Mouse (Mus musculus) liver, adult 2 months (tissue): ENCODE results near the gene Gabarapl1. TPM values are rescaled to one million over a fixed set of nuclear protein-coding genes. Genes with fewer than 3 reads are reported as not detected.

ENCODE experiments used
- DNase-seq: peaks from one replicate; pipeline ENCODE4 v3.0.0-alpha.2; 2011; ENCODE audit warnings: low read depth, low spot score; ENCODE audit errors: extremely low read depth
- H3K27ac ChIP-seq: fragments of 200-500 bp; replicated peaks from 2 replicates; pipeline ENCODE4 v1.5.1; 2012; ENCODE audit warnings: low read depth, mild to moderate bottlenecking, control low read depth, inconsistent platforms, low read length; ENCODE audit not compliant: insufficient read depth
- H3K27me3 ChIP-seq: fragments of 200-500 bp; 2 replicates; pipeline ENCODE4 v1.6.1; 2012; ENCODE audit warnings: mild to moderate bottlenecking, moderate library complexity, low read length, inconsistent platforms; ENCODE audit not compliant: control insufficient read depth, insufficient read depth
- H3K36me3 ChIP-seq: fragments of 200-500 bp; 2 replicates; pipeline ENCODE4 v1.6.1; 2012; ENCODE audit warnings: low read length, inconsistent platforms; ENCODE audit not compliant: control insufficient read depth, insufficient read depth
- H3K4me1 ChIP-seq: fragments of 200-500 bp; 2 replicates; pipeline ENCODE4 v1.6.1; 2011; ENCODE audit warnings: low read length; ENCODE audit not compliant: control insufficient read depth, insufficient read depth
- H3K4me3 ChIP-seq: fragments of 200-500 bp; 2 replicates; pipeline ENCODE4 v1.5.1; 2011; ENCODE audit warnings: low read depth, mild to moderate bottlenecking, control low read depth, low read length, moderate library complexity; ENCODE audit not compliant: insufficient read depth
- H3K79me2 ChIP-seq: fragments of 200-500 bp; 2 replicates; pipeline ENCODE4 v1.6.1; 2012; ENCODE audit warnings: inconsistent platforms, mild to moderate bottlenecking, low read length, moderate library complexity; ENCODE audit not compliant: control insufficient read depth, insufficient read depth
- H3K9ac ChIP-seq: fragments of 200-500 bp; 2 replicates; pipeline ENCODE4 v1.6.1; 2012; ENCODE audit warnings: low read depth, mild to moderate bottlenecking, control low read depth, inconsistent platforms, low read length
- CTCF ChIP-seq: fragments of 200-500 bp; IDR thresholded peaks from 2 replicates; pipeline ENCODE4 v1.5.1; 2011; ENCODE audit warnings: low read depth, low read length, control low read depth
- POLR2A ChIP-seq: fragments of 200-500 bp; IDR thresholded peaks from 2 replicates; pipeline ENCODE4 v1.6.1; 2011; ENCODE audit warnings: low read length, control low read depth; ENCODE audit not compliant: insufficient read depth; ENCODE audit errors: extremely low read depth
- WGBS: fragments of 180-500 bp; shearing (Covaris S2); methylation state at CpG from one replicate; pipeline ENCODE4 v1.1.7; 2018; 5-methylcytosine and 5-hydroxymethylcytosine counted together
- polyA plus RNA-seq: library from polyadenylated mRNA; depleted of rRNA; stranded (reverse); fragments of >200 nt; gene quantifications from 2 replicates; pipeline ENCODE4 v1.2.3, GENCODE M21; 2012; rRNA removed
- total RNA-seq: library from RNA; depleted of rRNA; stranded (reverse); fragments of >200 nt; gene quantifications from 2 replicates; pipeline ENCODE4 v1.2.3, GENCODE M21; 2014; rRNA removed

Gene Gabarapl1
- total and polyA plus RNA-seq, 2 experiments, result 321 to 355 TPM

- H3K4me3 ChIP-seq, result no peak overlapping the region
Observed at GRCm38 (mm10) chr6:129581274-129581673, 48.3 kb downstream of the Gabarapl1 start.

DNA sequence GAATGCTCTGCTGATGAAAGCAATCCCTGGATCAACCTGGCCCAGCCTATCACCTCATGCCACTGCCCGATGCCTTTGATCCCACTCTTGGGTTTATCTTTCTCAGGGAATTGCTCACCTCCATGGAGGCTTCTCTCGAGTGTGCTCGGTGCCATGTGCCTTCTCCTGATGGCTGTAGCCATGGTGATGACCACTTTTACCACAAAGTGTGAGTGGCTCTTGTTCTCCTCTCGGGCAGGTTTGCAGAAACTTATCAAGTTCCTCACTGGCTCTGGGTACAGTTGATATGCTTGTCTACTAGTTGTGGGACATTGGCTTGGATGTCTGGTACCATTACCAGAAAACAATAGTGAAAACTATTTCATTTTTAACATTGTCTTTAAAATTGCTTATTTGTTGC is 48.9 kb downstream of the Gabarapl1 start:
- H3K9ac ChIP-seq, result no peak overlapping the region

More at GRCm38 (mm10) chr6:129581274-129581673, 48.3 kb downstream of the Gabarapl1 start:
- no peaks in the 10 kb centered on the region for H3K27me3 ChIP-seq
- H3K27ac ChIP-seq, result no peak overlapping the region
- no peak for TF ChIP-seq CTCF
- TF ChIP-seq POLR2A, result no peak
- H3K9ac ChIP-seq, result no peak overlapping the region
- no peak for DNase-seq
- 62% methylated on average over 4 of the region's 4 CpGs for WGBS
- no peaks in the 10 kb centered on the region for H3K36me3 ChIP-seq
- H3K79me2 ChIP-seq, result no peaks in the 10 kb centered on the region
- H3K4me1 ChIP-seq, result no peaks in the 10 kb centered on the region

DNA sequence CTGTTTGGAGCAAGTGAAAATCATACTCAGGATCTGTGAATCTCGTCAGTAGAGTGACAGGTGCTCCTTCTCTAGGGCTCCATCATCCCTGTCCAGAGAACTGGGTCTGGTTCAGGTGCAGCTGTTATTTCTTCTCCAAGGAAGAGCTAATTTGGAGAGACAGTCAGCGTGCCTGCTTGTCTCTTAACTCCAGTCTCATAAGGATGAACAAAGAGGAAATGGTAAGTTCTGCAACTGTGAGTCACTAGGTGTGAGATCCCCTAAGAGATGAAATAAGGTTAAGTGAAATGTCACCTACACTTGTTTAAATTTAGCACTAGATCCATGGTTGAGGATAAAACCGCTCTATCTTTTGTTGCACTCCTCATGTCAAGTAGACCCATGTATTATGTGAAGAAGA is 50.1 kb downstream of the Gabarapl1 start:
- Histone ChIP-seq H3K4me1 (no peaks in the 10 kb centered on the region), H3K27me3 (no peaks in the 10 kb centered on the region), H3K27ac (no peak overlapping the region), H3K9ac (no peak overlapping the region), H3K79me2 (no peaks in the 10 kb centered on the region), H3K4me3 (no peak overlapping the region), H3K36me3 (no peaks in the 10 kb centered on the region)
- no peak for TF ChIP-seq POLR2A
- TF ChIP-seq CTCF, result no peak
- WGBS, result 68% methylated on average over 3 of the region's 3 CpGs
- no peak for DNase-seq

More for the DNA sequence above, 48.9 kb downstream of the Gabarapl1 start:
- H3K4me3 ChIP-seq, result no peak overlapping the region
- 73% methylated on average over 4 of the region's 4 CpGs for WGBS
- H3K79me2 ChIP-seq, result no peaks in the 10 kb centered on the region
- H3K27me3 ChIP-seq, result no peaks in the 10 kb centered on the region
- no peaks in the 10 kb centered on the region for H3K36me3 ChIP-seq
- TF ChIP-seq POLR2A, result no peak
- no peak overlapping the region for H3K27ac ChIP-seq
- H3K4me1 ChIP-seq, result no peaks in the 10 kb centered on the region
- no peak for DNase-seq

DNA sequence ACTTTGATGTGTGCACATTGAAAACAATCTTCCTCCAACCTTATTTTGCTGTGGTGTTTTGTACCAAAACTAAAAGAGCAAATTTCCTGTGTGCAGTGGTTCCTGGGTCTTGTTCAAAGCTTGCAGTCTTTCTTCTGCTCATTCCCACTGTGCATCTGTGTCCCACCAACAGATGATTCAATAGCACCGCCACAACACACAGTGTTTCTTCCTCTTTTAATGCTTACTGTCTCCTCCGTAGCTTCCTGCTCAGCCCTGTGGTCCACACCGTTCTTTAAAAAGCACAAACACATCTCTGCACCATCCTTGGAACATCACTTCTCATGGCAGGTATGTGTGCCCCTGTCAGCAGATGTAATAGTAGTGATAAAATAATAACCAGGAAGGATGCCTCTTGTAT is 58.5 kb downstream of the Gabarapl1 start, which contains the start of gene Klrd1:
Gene Klrd1, plus strand, starts transcription at position 275 of the 400 bp plus-strand sequence.
- Histone ChIP-seq H3K79me2 (no peaks in the 10 kb centered on the region), H3K27ac (no peak within 1 kb of the TSS), H3K4me3 (no peak within 1 kb of the TSS), H3K9ac (no peak within 1 kb of the TSS), H3K27me3 (no peaks in the 10 kb centered on the region), H3K36me3 (no peaks in the 10 kb centered on the region), H3K4me1 (no peaks in the 10 kb centered on the region)
- no peak for TF ChIP-seq CTCF
- 72% methylated on average over 3 of the region's 3 CpGs for WGBS
- DNase-seq, result no peak

Other genes starting within 250 kb of the Gabarapl1 start
- gene 4922502D21Rik, start 201.4 kb upstream of the Gabarapl1 start, total RNA-seq, result not detected in 2 replicates
- not detected in 2 replicates for gene 4922502D21Rik, start 201.4 kb upstream of the Gabarapl1 start, polyA plus RNA-seq
- gene Clec12a, start 190.5 kb upstream of the Gabarapl1 start, total RNA-seq, result 5.3 and 6.5 TPM in 2 replicates
- 0.86 and 1.2 TPM in 2 replicates for gene Clec12a, start 190.5 kb upstream of the Gabarapl1 start, polyA plus RNA-seq
- not detected in 2 replicates for gene Clec12b, start 147.3 kb upstream of the Gabarapl1 start, total RNA-seq
- not detected in 2 replicates for gene Clec12b, start 147.3 kb upstream of the Gabarapl1 start, polyA plus RNA-seq
- gene Clec1b, start 135.9 kb upstream of the Gabarapl1 start, total RNA-seq, result 23.2 and 24.2 TPM in 2 replicates
- 1.7 and 3.7 TPM in 2 replicates for gene Clec1b, start 135.9 kb upstream of the Gabarapl1 start, polyA plus RNA-seq
- gene Clec9a, start 124.3 kb upstream of the Gabarapl1 start, total RNA-seq, result 2.8 and 2.9 TPM in 2 replicates
- 0.44 and 0.86 TPM in 2 replicates for gene Clec9a, start 124.3 kb upstream of the Gabarapl1 start, polyA plus RNA-seq
- 3.2 and 3.5 TPM in 2 replicates for gene Clec1a, start 81.2 kb upstream of the Gabarapl1 start, total RNA-seq
- gene Clec1a, start 81.2 kb upstream of the Gabarapl1 start, polyA plus RNA-seq, result 0.20 and 0.34 TPM in 2 replicates
- 0.07 TPM in 1 of 2 replicates, not detected in the other for gene Olr1, start 26.0 kb upstream of the Gabarapl1 start, total RNA-seq
- not detected in 2 replicates for gene Olr1, start 26.0 kb upstream of the Gabarapl1 start, polyA plus RNA-seq
- gene Tmem52b, start 20.6 kb upstream of the Gabarapl1 start, total RNA-seq, result not detected in 2 replicates
- not detected in 2 replicates for gene Tmem52b, start 20.6 kb upstream of the Gabarapl1 start, polyA plus RNA-seq
- gene Klre1, start 44.7 kb downstream of the Gabarapl1 start, total RNA-seq, result 0.20 and 0.28 TPM in 2 replicates
- 0.07 and 0.10 TPM in 2 replicates for gene Klre1, start 44.7 kb downstream of the Gabarapl1 start, polyA plus RNA-seq
- 0.83 and 1.3 TPM in 2 replicates for gene Klrd1, start 58.6 kb downstream of the Gabarapl1 start, total RNA-seq
- gene Klrd1, start 58.6 kb downstream of the Gabarapl1 start, polyA plus RNA-seq, result 0.13 and 0.14 TPM in 2 replicates
- 3.0 and 3.3 TPM in 2 replicates for gene Klrk1, start 90.7 kb downstream of the Gabarapl1 start, total RNA-seq
- 0.19 and 0.23 TPM in 2 replicates for gene Klrk1, start 90.7 kb downstream of the Gabarapl1 start, polyA plus RNA-seq
- not detected in 2 replicates for gene Klrc3, start 110.2 kb downstream of the Gabarapl1 start, total RNA-seq
- gene Klrc3, start 110.2 kb downstream of the Gabarapl1 start, polyA plus RNA-seq, result not detected in 2 replicates
- 0.65 and 0.81 TPM in 2 replicates for gene Klrc2, start 127.5 kb downstream of the Gabarapl1 start, total RNA-seq
- gene Klrc2, start 127.5 kb downstream of the Gabarapl1 start, polyA plus RNA-seq, result not detected in 2 replicates
- gene Klrc1, start 145.8 kb downstream of the Gabarapl1 start, total RNA-seq, result 1.7 and 2.2 TPM in 2 replicates
- 0.07 and 0.20 TPM in 2 replicates for gene Klrc1, start 145.8 kb downstream of the Gabarapl1 start, polyA plus RNA-seq
- 0.28 TPM in 1 of 2 replicates, not detected in the other for gene Klri1, start 184.0 kb downstream of the Gabarapl1 start, total RNA-seq
- gene Klri1, start 184.0 kb downstream of the Gabarapl1 start, polyA plus RNA-seq, result not detected in 2 replicates
- 0.07 and 0.09 TPM in 2 replicates for gene Klri2, start 207.3 kb downstream of the Gabarapl1 start, total RNA-seq
- gene Klri2, start 207.3 kb downstream of the Gabarapl1 start, polyA plus RNA-seq, result not detected in 2 replicates